Mouse (Mus musculus) megakaryocyte, embryonic 14.5 days (primary cell): ENCODE results near the gene Cdk9. TPM values are rescaled to one million over a fixed set of nuclear protein-coding genes. Genes with fewer than 3 reads are reported as not detected.

ENCODE experiments used
- H3K27me3 ChIP-seq: replicated peaks from 2 replicates; pipeline ENCODE3; 2012; ENCODE audit warnings: inconsistent platforms
- H3K36me3 ChIP-seq: replicated peaks from 2 replicates; pipeline ENCODE3; 2012; ENCODE audit warnings: low read length, inconsistent platforms, mixed read lengths
- H3K4me1 ChIP-seq: 2 replicates; pipeline ENCODE4 v1.6.1; 2012; ENCODE audit warnings: inconsistent platforms
- H3K4me3 ChIP-seq: replicated peaks from 2 replicates; pipeline ENCODE3; 2012; ENCODE audit warnings: moderate library complexity, mild to moderate bottlenecking, inconsistent platforms
- H3K9me3 ChIP-seq: 2 replicates; pipeline ENCODE4 v1.6.1; 2012; ENCODE audit warnings: inconsistent platforms
- FLI1 ChIP-seq: IDR thresholded peaks from 2 replicates; pipeline ENCODE4 v1.6.1; 2012; ENCODE audit warnings: low read length, inconsistent platforms, mixed read lengths
- GATA1 ChIP-seq: IDR thresholded peaks from 3 replicates; pipeline ENCODE4 v1.6.1; 2012; ENCODE audit warnings: mixed read lengths, low read length, inconsistent platforms, borderline replicate concordance
- polyA plus RNA-seq: library from polyadenylated mRNA; stranded (reverse); fragments of >175 nt; gene quantifications from 2 replicates; pipeline ENCODE4 v1.2.3, GENCODE M21; 2012; ENCODE audit warnings: low replicate concordance; ENCODE audit not compliant: insufficient read depth

The Cdk9 gene
- polyA plus RNA-seq, 1 experiment: 148 TPM

DNA sequence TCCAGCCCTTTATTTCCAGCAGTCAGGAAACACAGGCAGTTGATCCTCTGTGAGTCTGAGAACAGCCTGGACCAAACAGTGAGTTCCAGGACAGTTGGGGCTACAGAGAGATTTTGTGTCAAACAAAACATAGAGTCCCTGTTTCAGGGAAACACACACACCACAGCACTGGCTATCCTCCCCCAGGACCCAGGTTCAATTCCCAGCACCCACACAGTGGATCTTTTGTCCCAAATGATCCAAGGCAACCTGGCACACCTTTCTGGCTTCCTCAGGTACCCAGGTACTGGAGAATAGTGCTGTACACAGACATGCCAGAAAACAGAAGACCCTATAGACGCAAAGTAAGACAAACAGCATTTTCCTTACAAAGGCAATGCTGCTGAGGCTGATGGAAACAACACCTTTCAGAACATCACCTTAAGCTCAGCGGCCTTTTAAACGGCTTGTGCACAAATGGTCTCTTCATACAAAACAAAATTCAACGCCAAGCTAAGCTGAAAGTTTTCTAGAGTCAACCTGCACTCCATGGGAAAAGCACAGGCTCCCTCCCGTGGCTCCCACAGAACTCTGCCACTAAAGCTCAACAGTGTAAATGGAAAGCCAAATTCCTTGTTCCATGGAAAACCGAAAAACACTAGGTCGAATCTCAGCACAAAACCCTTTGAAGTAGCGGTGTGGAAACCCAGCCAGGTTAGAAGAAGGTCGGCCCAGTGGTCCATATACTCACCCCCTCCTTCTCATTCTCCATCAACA, 1.4 kb downstream of the Cdk9 start:
- 0 out of 2 replicates have a peak, but pooled peaks cover under 1% of the 10 kb centered on the region for H3K9me3 ChIP-seq
- peaks cover 51% of the 10 kb centered on the region for H3K36me3 ChIP-seq
- peaks cover 72% of the 10 kb centered on the region for H3K4me1 ChIP-seq
- peak overlapping the region; percentile 97 for H3K4me3 ChIP-seq
- TF ChIP-seq GATA1 (no peak), FLI1 (no peak)
- H3K27me3 ChIP-seq: no peaks in the 10 kb centered on the region

DNA sequence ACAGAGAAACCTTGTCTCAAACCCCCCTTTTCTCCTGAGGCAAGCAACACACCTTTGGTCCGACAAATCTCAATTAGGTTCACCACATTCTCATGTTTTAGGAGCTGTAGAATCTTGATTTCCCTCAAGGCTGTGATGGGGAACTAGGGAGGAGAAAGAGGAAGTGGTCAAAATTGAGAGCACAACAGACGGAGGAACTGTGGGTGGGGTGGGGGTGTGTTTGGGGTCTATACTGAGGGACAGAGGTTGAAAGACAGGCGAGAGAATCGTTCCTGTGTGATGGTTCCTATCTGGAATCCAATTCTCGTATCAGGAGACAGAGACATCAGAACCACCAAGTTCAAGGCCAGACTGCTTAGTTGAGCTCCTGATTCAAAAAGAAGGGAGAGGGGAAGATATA, 2.5 kb downstream of the Cdk9 start:
- TF ChIP-seq FLI1 (no peak), GATA1 (no peak)
- H3K36me3 ChIP-seq: peaks cover 61% of the 10 kb centered on the region
- peak overlapping the region; percentile 33 for H3K4me3 ChIP-seq
- peaks cover 70% of the 10 kb centered on the region for H3K4me1 ChIP-seq
- H3K27me3 ChIP-seq: no peaks in the 10 kb centered on the region
- no peaks in the 10 kb centered on the region for H3K9me3 ChIP-seq

DNA sequence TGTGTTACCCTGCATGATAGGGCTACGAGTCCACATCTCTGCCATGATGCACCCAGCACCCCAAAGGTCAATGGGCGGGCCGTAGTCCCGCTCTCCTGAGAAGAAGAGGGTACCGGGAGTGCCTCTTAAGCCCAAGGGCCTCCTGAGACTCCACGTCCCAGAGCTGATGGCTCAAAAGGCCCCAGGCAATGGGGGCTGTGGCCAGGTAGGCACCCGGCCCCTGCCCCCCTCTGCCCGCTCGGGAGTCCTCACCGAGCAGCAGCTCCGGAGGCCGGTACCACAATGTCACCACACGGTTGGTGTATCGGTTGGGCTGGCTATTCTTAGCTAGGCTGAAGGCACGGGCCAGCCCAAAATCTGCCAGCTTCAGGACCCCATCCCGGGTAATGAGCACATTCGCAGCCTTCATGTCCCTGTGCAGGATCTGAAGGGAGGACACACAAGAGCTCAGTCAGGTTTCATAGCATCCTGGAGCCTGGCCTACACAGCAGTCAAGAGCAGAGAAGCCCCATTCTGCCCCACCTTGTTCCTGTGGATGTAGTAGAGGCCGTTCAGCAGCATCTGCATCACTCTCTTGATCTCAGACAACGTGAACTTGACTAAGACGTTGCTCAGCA, 3.2 kb downstream of the Cdk9 start:
- H3K27me3 ChIP-seq: no peaks in the 10 kb centered on the region
- peaks cover 68% of the 10 kb centered on the region for H3K36me3 ChIP-seq
- no peak for TF ChIP-seq FLI1
- no peak for TF ChIP-seq GATA1
- H3K4me1 ChIP-seq: peaks cover 68% of the 10 kb centered on the region
- H3K9me3 ChIP-seq: no peaks in the 10 kb centered on the region
- H3K4me3 ChIP-seq: peak overlapping the region; percentile 5

DNA sequence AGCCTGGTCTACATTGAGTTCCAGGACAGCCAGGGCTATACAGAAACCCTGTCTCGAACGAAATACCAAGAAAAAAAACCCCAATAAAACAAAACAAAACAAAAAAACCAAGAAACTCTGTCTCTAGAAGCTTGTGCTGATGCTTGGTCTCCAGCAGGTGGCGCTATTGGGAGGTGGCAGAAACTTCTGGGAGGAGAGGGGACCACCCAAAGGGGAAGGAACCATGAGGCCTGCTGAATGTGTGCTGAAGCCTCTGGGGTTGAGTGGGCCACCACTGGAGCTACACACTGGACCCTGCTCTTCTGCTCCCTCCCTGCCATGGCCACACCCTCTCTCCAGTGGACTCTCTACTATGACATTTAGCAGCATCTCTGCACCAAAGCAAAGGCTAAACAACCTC, 4.2 kb downstream of the Cdk9 start:
- Histone ChIP-seq H3K36me3 (peaks cover 78% of the 10 kb centered on the region), H3K4me1 (peaks cover 58% of the 10 kb centered on the region)
- TF ChIP-seq GATA1 (no peak), FLI1 (no peak)

DNA sequence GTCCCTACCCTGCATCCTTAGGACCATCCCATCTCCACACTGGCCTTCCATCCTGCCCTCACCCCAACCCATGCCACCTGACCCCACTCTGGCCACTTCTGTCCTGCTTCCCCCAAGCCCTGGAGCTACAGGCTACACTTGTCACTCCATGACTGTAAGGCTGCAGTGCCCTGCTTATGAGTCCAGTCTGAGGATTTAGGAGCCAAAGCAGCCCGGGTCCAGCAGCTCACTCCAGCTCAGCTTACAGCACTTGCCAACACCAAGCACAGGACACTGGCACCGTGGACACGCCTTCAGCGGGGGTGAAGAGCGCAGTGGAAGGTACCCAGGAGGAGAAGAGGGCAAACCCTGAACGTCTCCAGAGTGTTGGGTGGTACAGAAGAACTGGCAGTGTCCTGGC, 5.9 kb downstream of the Cdk9 start:
- Histone ChIP-seq H3K36me3 (peaks cover 95% of the 10 kb centered on the region), H3K4me1 (peaks cover 56% of the 10 kb centered on the region), H3K27me3 (no peaks in the 10 kb centered on the region), H3K4me3 (no peak overlapping the region), H3K9me3 (no peaks in the 10 kb centered on the region)
- no peak for TF ChIP-seq GATA1
- no peak for TF ChIP-seq FLI1

More for the DNA sequence above, 4.2 kb downstream of the Cdk9 start:
- Histone ChIP-seq H3K27me3 (no peaks in the 10 kb centered on the region), H3K4me3 (peak overlapping the region; percentile 38), H3K9me3 (no peaks in the 10 kb centered on the region)

DNA sequence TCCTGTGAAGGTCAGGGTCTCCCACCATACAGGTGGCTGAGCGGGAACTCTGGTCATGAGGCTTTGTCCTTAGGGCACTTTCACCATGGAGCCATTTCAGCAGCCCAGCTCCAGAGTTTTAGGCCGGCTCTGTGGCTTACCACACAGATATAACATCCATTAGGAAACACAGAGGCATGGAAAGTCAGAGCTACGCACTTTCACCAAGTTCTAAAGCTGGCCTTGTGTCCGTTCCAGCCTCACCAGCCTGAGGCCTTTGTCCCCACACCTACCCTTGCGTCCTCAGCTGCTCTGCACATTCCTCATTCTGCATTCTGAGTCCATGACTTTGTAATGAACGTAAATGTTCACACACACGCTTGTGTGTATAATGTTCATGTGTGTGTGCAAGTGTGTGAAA, 7.9 kb downstream of the Cdk9 start:
- Histone ChIP-seq H3K4me1 (peaks cover 41% of the 10 kb centered on the region), H3K36me3 (peaks cover 94% of the 10 kb centered on the region), H3K9me3 (no peaks in the 10 kb centered on the region), H3K27me3 (no peaks in the 10 kb centered on the region), H3K4me3 (no peak overlapping the region)
- TF ChIP-seq FLI1: no peak
- TF ChIP-seq GATA1: no peak

DNA sequence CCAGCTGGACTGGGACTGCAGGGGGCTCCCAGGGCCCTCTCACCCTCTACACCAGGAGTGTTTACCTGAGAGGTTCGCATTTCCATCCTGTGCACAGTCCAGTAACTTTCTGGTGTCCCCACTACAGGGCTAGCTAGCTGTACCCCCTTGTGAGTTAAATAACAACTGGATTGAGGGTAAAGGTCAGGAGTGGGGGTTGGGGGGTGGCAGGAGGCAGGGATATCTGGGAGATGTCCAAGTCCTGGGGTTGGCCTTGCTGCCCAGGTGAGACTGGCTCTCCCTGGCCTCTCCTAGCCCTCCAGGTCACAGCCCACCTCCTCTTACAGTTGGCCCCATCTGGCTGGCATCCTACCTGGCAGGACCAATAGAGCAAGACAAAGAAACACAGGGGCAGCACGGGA, 8.9 kb downstream of the Cdk9 start, which contains the start of gene Fpgs:
Fpgs (minus strand) TSS at position 125 of the 401 bp plus-strand sequence.
- H3K4me1 ChIP-seq: peaks cover 38% of the 10 kb centered on the region
- TF ChIP-seq GATA1 (no peak), FLI1 (no peak)
- no peak within 1 kb of the TSS for H3K4me3 ChIP-seq
- peaks cover 85% of the 10 kb centered on the region for H3K36me3 ChIP-seq
- no peaks in the 10 kb centered on the region for H3K27me3 ChIP-seq
- no peaks in the 10 kb centered on the region for H3K9me3 ChIP-seq

DNA sequence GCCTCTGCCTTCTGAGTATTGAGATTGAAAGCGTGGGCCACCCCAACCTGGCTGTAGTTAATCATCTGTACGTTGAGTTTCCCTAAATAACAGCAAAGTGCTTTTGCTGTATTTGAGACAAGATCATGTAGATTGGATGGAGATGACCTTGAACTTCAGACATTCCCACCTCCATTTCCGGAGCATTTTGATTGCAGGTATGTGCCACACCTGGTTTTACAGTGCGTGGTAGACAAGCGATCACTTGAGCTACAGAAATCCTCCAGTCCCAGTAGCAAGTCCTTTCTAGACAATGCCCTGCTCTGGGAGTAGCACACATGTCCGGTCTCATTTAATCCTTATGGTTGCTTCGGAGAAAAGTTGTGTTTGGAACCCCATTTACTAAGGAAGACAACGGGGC, 9.8 kb downstream of the Cdk9 start:
- Histone ChIP-seq H3K36me3 (peaks cover 76% of the 10 kb centered on the region), H3K27me3 (no peaks in the 10 kb centered on the region), H3K4me3 (no peak overlapping the region), H3K4me1 (peaks cover 31% of the 10 kb centered on the region), H3K9me3 (no peaks in the 10 kb centered on the region)
- TF ChIP-seq GATA1: no peak
- TF ChIP-seq FLI1: no peak

DNA sequence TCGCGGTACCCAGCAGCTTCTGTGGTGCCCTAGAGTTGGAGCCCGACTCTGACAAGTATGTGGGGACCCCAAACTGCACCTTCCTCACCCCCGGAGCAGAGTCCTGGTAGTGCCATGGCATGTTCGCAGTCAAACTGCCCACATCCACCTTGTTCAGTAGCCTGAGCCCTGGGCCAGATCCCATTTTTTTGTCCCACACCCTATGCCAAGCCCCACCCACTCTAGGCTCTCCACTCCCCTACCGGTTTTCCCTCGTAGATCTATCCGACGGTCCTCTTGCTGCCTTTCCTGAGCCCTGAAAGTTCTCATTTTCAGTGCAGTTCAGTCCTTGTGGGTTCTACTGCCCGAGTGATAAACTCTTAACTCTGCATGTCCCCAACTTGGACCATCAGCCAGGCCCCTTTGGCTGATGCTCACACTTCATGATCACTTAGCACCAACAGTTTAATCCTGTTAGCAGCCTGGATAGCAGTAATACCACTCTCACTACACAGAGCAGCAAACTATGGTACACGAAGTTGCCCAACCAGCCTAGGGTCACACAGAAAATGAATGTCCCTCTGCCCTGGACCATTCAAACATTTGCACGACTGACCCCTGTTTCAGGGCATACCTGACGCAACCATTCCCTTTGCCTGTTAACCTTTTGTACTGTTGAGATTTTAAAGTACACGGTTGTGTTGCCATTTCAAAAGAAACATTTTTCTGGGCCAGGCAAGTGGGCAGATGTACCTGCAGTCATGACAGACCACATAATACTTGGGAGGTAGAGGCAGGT, 11.7 kb downstream of the Cdk9 start:
- no peak for TF ChIP-seq FLI1
- no peak for TF ChIP-seq GATA1
- Histone ChIP-seq H3K4me1 (peaks cover 17% of the 10 kb centered on the region), H3K27me3 (no peaks in the 10 kb centered on the region), H3K9me3 (no peaks in the 10 kb centered on the region), H3K4me3 (no peak overlapping the region), H3K36me3 (peaks cover 59% of the 10 kb centered on the region)
